Mouse (Mus musculus): ENCODE results near the gene Slc46a1.
A peak's percentile ranks its signal among the peaks of the same experiment; 100 is the strongest.

- TF ChIP-seq CTCF (IDR thresholded peaks at IDR 0.05; ENCODE audit: low read depth) (peak; percentile 57), EP300 (IDR thresholded peaks at IDR 0.05; ENCODE audit: low read depth) (no peak)
These were observed 3.6 kb upstream of the Slc46a1 start for GRCm38 (mm10) chr11:78461894-78462293.
